Mouse (Mus musculus) midbrain, postnatal 0 days (tissue): ENCODE measurements around the gene Muc1. TPM values are rescaled to one million over a fixed set of nuclear protein-coding genes. Genes with fewer than 3 reads are reported as not detected.

Experiments
- ATAC-seq: fragments of 200-750 bp; cut with Nextera tagmentation; 2 replicates; pipeline ENCODE4 v1.8.0; 2017; ENCODE audit warnings: moderate number of reproducible peaks, mild to moderate bottlenecking, moderate TSS enrichment, moderate library complexity; ENCODE audit not compliant: low FRiP score
- DNase-seq: peaks from one replicate; pipeline ENCODE4 v3.0.0-alpha.2; 2015; ENCODE audit warnings: low spot score
- H3K27ac ChIP-seq: fragments of 300-500 bp; sonication (generic); 2 replicates; pipeline ENCODE4 v1.5.1; 2014; ENCODE audit warnings: low read depth, mild to moderate bottlenecking, low read length, mixed read lengths
- H3K27me3 ChIP-seq: fragments of 300-500 bp; sonication (generic); 2 replicates; pipeline ENCODE4 v1.6.1; 2014; ENCODE audit warnings: low read length, control low read depth, mixed read lengths; ENCODE audit not compliant: insufficient read depth
- H3K36me3 ChIP-seq: fragments of 300-500 bp; sonication (generic); 2 replicates; pipeline ENCODE4 v1.6.1; 2014; ENCODE audit warnings: low read length, control low read depth, mixed read lengths; ENCODE audit not compliant: insufficient read depth
- H3K4me1 ChIP-seq: fragments of 300-500 bp; sonication (generic); 2 replicates; pipeline ENCODE4 v1.6.1; 2014; ENCODE audit warnings: mild to moderate bottlenecking, control low read depth, antibody characterized with exemption, low read length, mixed read lengths; ENCODE audit not compliant: insufficient read depth
- H3K4me2 ChIP-seq: fragments of 300-500 bp; sonication (generic); 2 replicates; pipeline ENCODE4 v1.6.1; 2014; ENCODE audit warnings: low read depth, mild to moderate bottlenecking, low read length, mixed read lengths; ENCODE audit not compliant: poor library complexity, severe bottlenecking
- H3K4me3 ChIP-seq: fragments of 300-500 bp; sonication (generic); 2 replicates; pipeline ENCODE4 v1.5.1; 2014; ENCODE audit warnings: low read depth, mild to moderate bottlenecking, low read length, moderate library complexity
- H3K9ac ChIP-seq: fragments of 300-500 bp; sonication (generic); replicated peaks from 2 replicates; pipeline ENCODE4 v1.6.1; 2014; ENCODE audit warnings: mild to moderate bottlenecking, low read length, moderate library complexity, mixed read lengths; ENCODE audit not compliant: poor library complexity, severe bottlenecking
- H3K9me3 ChIP-seq: fragments of 300-500 bp; sonication (generic); 2 replicates; pipeline ENCODE4 v1.6.1; 2016; ENCODE audit warnings: low read length, control low read depth
- CTCF ChIP-seq: IDR thresholded peaks from 2 replicates; pipeline ENCODE4 v1.5.1; 2016; ENCODE audit warnings: antibody characterized with exemption, mild to moderate bottlenecking
- WGBS: fragments of 180-500 bp; shearing (Covaris S2); extraction: QIAGEN DNeasy Blood & Tissue Kit; methylation state at CpG from one replicate; pipeline ENCODE4 v1.1.7; 2014; 5-methylcytosine and 5-hydroxymethylcytosine counted together
- polyA plus RNA-seq: library from polyadenylated mRNA; unstranded; fragments of >200 nt; fragmentation: Nextera tagmentation; extraction: Ambion mirVana; gene quantifications from 2 replicates; pipeline ENCODE4 v1.2.1, GENCODE M21; 2015
- total RNA-seq: library from RNA; depleted of rRNA; stranded (reverse); fragments of >200 nt; gene quantifications from 2 replicates; pipeline ENCODE4 v1.2.3, GENCODE M21; 2014

The Muc1 gene
- total and polyA plus RNA-seq, 2 experiments from 2014 or later = 0.52 to 3.8 TPM

- no peak for TF ChIP-seq CTCF
- no peak overlapping the region for H3K27ac ChIP-seq
- H3K4me1 ChIP-seq = no peaks in the 10 kb centered on the region
- H3K4me3 ChIP-seq = no peak overlapping the region
- no peak overlapping the region for H3K9ac ChIP-seq
- DNase-seq (no peak), ATAC-seq (no peak)
- WGBS = 80% methylated on average over 6 of the region's 6 CpGs
- H3K27me3 ChIP-seq = no peaks in the 10 kb centered on the region
- no peaks in the 10 kb centered on the region for H3K9me3 ChIP-seq
- H3K4me2 ChIP-seq = no peak overlapping the region
- H3K36me3 ChIP-seq = peaks cover 47% of the 10 kb centered on the region
Measured at GRCm38 (mm10) chr3:89232614-89233013, 3.8 kb downstream of the Muc1 start.

GRCm38 (mm10) chr3:89233562-89234110 is 4.8 kb downstream of the Muc1 start:
- H3K36me3 ChIP-seq = peaks cover 56% of the 10 kb centered on the region
- TF ChIP-seq CTCF = no peak

GRCm38 (mm10) chr3:89236516-89236915 is 7.7 kb downstream of the Muc1 start:
- no peak for TF ChIP-seq CTCF

More at GRCm38 (mm10) chr3:89233562-89234110, 4.8 kb downstream of the Muc1 start:
- Histone ChIP-seq H3K4me1 (no peaks in the 10 kb centered on the region), H3K4me3 (no peak overlapping the region), H3K27me3 (no peaks in the 10 kb centered on the region), H3K9ac (no peak overlapping the region), H3K27ac (no peak overlapping the region), H3K9me3 (no peaks in the 10 kb centered on the region), H3K4me2 (no peak overlapping the region)
- DNase-seq (no peak), ATAC-seq (no peak)
- 79% methylated on average over 14 of the region's 14 CpGs for WGBS

GRCm38 (mm10) chr3:89237682-89238081 is 8.8 kb downstream of the Muc1 start:
- Histone ChIP-seq H3K9me3 (no peaks in the 10 kb centered on the region), H3K4me1 (no peaks in the 10 kb centered on the region), H3K4me3 (no peak overlapping the region), H3K27me3 (no peaks in the 10 kb centered on the region), H3K4me2 (no peak overlapping the region), H3K36me3 (peaks cover 92% of the 10 kb centered on the region), H3K9ac (no peak overlapping the region), H3K27ac (no peak overlapping the region)
- no peak for DNase-seq
- ATAC-seq = no peak
- 93% methylated on average over 21 of the region's 21 CpGs for WGBS
- TF ChIP-seq CTCF = no peak

More at GRCm38 (mm10) chr3:89236516-89236915, 7.7 kb downstream of the Muc1 start:
- DNase-seq (no peak), ATAC-seq (no peak)
- H3K4me3 ChIP-seq = no peak overlapping the region
- no peak overlapping the region for H3K4me2 ChIP-seq
- no peak overlapping the region for H3K27ac ChIP-seq
- H3K27me3 ChIP-seq = no peaks in the 10 kb centered on the region
- 91% methylated on average over 10 of the region's 10 CpGs for WGBS
- no peaks in the 10 kb centered on the region for H3K9me3 ChIP-seq
- no peak overlapping the region for H3K9ac ChIP-seq
- no peaks in the 10 kb centered on the region for H3K4me1 ChIP-seq
- peaks cover 83% of the 10 kb centered on the region for H3K36me3 ChIP-seq

GRCm38 (mm10) chr3:89238494-89238893 is 9.6 kb downstream of the Muc1 start:
- no peaks in the 10 kb centered on the region for H3K4me1 ChIP-seq
- DNase-seq (no peak), ATAC-seq (no peak)
- H3K9ac ChIP-seq = no peak overlapping the region
- no peak for TF ChIP-seq CTCF
- H3K27me3 ChIP-seq = no peaks in the 10 kb centered on the region
- WGBS = 65% methylated on average over 10 of the region's 12 CpGs
- H3K9me3 ChIP-seq = no peaks in the 10 kb centered on the region
- H3K27ac ChIP-seq = no peak overlapping the region
- no peak overlapping the region for H3K4me3 ChIP-seq
- H3K4me2 ChIP-seq = no peak overlapping the region
- peaks cover 84% of the 10 kb centered on the region for H3K36me3 ChIP-seq

GRCm38 (mm10) chr3:89242331-89242895 is 13.6 kb downstream of the Muc1 start:
- Histone ChIP-seq H3K9me3 (no peaks in the 10 kb centered on the region), H3K4me1 (peaks cover 10% of the 10 kb centered on the region; the same call in 1 of the 2 replicates), H3K4me2 (no peak overlapping the region), H3K9ac (no peak overlapping the region), H3K27ac (0 out of 2 replicates have a peak overlapping the region, but pooled peaks have one; percentile 26), H3K4me3 (no peak overlapping the region), H3K27me3 (no peaks in the 10 kb centered on the region), H3K36me3 (peaks cover 48% of the 10 kb centered on the region)
- ATAC-seq = no peak
- DNase-seq = peak; percentile 73
- WGBS = 68% methylated on average over 9 of the region's 9 CpGs
- peak; percentile 83 for TF ChIP-seq CTCF
